Mouse (Mus musculus): ENCODE measurements around the gene Rad54l2. TPM values are rescaled to one million over a fixed set of nuclear protein-coding genes. Genes with fewer than 3 reads are reported as not detected.

Rad54l2 gene
- 10 to 100 TPM; 14.7 to 18.0 TPM for total RNA-seq (2021)

DNA sequence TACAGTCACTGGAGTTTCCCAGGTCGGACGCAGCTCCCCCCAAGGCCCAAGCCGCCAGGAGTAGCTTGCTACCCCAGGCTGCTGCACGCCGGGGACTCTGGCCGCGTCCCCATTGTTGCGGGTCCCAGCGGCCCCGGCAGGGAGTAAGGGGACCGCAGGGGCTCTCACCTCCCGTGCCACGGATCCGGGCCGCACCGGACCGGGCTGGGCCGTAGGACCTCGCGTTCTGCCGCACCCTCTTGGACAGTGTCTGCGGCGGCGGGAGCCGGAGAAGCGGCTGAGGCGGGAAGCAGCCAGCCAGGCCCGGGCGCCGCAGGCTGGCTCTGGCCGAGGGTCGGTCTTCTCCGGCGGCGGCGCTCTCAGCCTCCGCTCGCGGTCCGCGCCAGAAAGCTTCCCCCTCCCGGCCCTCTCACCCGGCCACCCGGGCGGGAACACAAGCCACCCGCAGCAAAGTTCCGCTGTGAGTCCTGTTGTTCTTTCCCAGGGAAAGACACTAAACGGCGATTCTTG lies at the start of gene Rad54l2:
Rad54l2 (minus strand) TSS at position 383 of the 510 bp plus-strand sequence.
- peak; percentile 85 for DNase-seq (ENCODE audit: low spot score in 2 of 2)
- intact Hi-C loops (cut with DNase I) = no loop called here

- intact Hi-C loops (cut with DNase I) = no loop called here
- peak; percentile 72 to 76 for DNase-seq (ENCODE audit: low spot score in 2 of 2)
Observed at GRCm38 (mm10) chr9:106822381-106823104, 33.5 kb upstream of the Rad54l2 start.

GRCm38 (mm10) chr9:106821618-106822380 lies 32.8 kb upstream of the Rad54l2 start, which contains the start of gene Dcaf1:
Dcaf1 (plus strand) TSS chr9:106821874.
- intact Hi-C loops (cut with DNase I) = loop anchor here (2.0 kb wide), 1 partner anchor 137 kb away; the partner anchor contains the start of gene Tex264
- DNase-seq (ENCODE audit: low spot score in 2 of 2) = peak; percentile 87 to 89

DNA sequence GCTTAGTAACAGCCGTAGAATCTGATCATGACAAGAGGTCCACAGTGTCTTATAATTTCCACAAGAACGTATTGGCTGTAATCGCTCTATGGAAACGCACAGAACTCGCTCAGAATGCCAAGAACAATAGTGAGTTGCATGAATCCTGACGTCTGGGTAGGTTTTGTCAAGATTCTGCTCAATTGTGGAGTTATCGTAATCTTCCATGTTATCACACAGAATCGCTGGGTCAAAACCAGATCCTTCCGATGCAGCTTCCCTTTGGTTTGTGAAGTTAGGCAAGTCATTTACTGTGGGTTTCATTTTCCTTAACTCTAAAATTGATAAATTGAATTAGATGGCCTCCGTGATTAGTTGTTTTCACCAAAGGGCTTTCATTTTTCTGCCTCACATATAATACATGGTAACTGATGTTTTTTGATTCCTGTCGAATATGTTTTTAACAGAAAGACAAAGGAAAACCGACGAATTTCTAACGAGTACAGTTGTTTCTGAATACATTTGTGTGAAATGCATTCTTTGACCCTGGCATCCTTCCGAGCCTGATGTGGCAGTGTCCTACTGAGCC lies 32.1 kb upstream of the Rad54l2 start:
- DNase-seq (ENCODE audit: low spot score in 2 of 2) = no peak
- intact Hi-C loops (cut with DNase I) = loop anchor here (2.0 kb wide), 1 partner anchor 136 kb away; the partner anchor contains the start of gene Tex264

DNA sequence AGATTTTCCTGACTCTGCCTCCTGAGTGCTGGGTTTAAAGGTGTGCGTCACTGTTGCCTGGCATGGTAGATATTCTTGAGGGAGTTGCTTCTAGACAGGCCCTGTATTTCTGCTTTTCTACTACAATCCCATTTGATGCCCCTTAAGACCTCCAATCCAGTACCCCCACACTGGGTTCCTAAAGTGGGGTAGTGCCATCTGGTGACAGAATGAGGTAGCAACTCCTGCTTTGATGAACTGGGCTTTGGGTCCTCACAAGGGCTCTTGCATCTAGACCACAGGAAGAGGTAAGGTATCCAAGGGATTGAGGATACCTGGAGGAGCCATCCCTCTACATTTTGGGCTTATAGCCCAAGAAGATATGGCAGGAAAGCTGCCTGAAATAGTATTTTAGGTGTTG lies 30.2 kb upstream of the Rad54l2 start:
- no peak for DNase-seq (ENCODE audit: low spot score in 2 of 2)
- intact Hi-C loops (cut with DNase I) = no loop called here

GRCm38 (mm10) chr9:106818191-106818590 lies 29.2 kb upstream of the Rad54l2 start:
- intact Hi-C loops (cut with DNase I) = no loop called here

DNA sequence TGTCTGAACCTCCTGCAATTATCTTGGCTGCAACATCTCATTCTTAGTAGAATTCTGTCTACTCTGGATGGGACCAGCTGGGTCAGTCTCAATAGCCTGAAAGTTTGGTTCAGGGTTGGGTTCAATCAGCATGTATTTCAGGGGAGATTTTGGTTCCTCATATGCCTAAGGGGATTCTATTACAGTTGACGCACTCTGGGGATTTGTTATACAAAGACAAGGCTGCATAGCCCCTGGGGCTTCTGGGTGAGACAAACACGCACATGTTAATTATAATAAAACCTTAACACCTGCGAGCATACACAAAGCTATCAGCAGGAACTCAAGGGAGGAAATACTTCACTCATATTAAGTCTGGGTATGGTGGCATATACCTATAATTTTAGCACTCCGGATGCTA lies 17.5 kb upstream of the Rad54l2 start:
- no peak for DNase-seq (ENCODE audit: low spot score in 2 of 2)
- intact Hi-C loops (cut with DNase I) = no loop called here

More at GRCm38 (mm10) chr9:106818191-106818590, 29.2 kb upstream of the Rad54l2 start:
- no peak for DNase-seq (ENCODE audit: low spot score in 2 of 2)

- no peak for DNase-seq (ENCODE audit: low spot score in 2 of 2)
- intact Hi-C loops (cut with DNase I) = no loop called here
Observed at GRCm38 (mm10) chr9:106790831-106791230, 1.8 kb upstream of the Rad54l2 start.

- no peak for DNase-seq (ENCODE audit: low spot score in 2 of 2)
- intact Hi-C loops (cut with DNase I) = no loop called here
Observed at GRCm38 (mm10) chr9:106789363-106789762, 369 bp upstream of the Rad54l2 start.

DNA sequence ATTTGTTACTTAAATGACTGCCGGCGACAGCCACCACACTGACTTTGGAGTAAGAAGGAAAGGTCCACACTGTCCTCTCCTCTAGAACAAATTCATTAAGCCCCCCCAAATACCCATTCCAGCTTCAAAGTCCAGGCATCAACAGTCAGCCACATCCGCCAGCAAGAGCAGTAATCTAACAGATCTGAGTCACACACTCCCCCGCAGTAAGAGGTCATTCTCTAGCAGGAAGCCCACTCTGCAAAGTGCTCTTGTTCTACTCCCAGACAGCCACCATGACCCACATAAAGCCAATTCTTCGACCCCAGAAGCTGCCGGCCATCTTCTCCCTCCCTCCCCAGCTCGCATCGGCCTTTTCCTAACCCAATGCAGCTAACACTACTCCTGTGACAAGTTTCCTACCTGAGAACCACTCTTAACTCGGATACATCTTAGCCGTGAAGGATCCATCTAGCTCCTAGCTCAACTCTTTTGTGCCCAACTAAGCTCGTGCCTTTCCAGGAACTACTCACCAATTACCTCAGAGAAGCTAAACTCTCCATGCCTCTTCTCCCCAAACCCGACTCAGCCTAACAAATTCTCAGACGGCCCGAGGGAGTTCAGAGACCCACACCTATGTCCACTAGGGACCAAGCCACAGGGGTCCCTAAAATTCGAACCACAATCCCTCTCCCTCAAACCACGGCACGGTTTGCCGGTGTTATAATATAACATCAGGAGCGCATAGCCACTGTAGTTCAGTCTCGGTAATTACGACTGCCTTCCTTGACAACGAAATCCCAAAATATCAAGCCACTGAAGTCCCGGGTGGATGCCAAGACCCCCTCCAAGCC lies 799 bp downstream of the Rad54l2 start:
- peak in 1 of 2 experiments; percentile 7 for DNase-seq (ENCODE audit: low spot score in 2 of 2)
- intact Hi-C loops (cut with DNase I) = no loop called here

GRCm38 (mm10) chr9:106785206-106785605 lies 3.8 kb downstream of the Rad54l2 start:
- no peak for DNase-seq (ENCODE audit: low spot score in 2 of 2)
- intact Hi-C loops (cut with DNase I) = no loop called here

DNA sequence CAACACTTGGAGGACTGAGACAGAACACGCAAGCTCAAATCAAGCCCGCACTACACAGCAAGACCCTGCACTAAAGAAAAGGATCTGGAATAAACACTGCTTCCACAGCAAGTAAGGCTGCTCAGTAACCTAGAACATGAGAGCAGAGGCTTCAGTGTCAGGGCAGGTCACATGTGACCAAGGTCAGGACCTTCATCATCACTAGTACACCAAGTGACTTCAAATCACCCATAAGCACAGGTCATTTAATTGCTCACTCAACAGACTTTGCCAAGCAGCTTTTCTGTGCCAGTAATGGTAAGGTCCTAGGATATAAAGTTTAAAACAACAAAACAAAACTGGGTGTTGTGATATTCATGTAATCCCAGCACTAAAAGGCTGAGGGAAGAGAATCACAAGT lies 5.4 kb downstream of the Rad54l2 start:
- no peak for DNase-seq (ENCODE audit: low spot score in 2 of 2)
- intact Hi-C loops (cut with DNase I) = no loop called here

DNA sequence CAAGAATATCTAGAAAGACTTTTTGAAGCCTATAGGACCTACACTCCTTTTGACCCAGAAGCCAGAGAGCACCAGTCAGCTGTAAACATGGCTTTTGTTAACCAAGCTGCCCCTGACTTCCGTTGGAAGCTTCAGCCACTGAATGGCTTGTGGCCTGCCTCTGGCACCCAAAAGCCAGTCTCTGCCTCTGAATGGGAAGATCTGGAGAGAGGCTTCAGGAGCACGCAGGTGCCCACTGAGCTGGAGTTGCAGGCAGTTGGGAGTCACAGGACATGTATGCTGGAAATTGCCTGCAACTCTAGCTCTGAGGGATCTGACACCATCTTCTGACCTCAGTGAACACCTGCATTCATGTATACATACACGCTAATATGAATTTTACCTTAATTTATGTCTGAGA lies 8.9 kb downstream of the Rad54l2 start:
- DNase-seq (ENCODE audit: low spot score in 2 of 2) = no peak
- intact Hi-C loops (cut with DNase I) = no loop called here

- intact Hi-C loops (cut with DNase I) = no loop called here
Observed at GRCm38 (mm10) chr9:106778319-106778718, 10.7 kb downstream of the Rad54l2 start.

DNA sequence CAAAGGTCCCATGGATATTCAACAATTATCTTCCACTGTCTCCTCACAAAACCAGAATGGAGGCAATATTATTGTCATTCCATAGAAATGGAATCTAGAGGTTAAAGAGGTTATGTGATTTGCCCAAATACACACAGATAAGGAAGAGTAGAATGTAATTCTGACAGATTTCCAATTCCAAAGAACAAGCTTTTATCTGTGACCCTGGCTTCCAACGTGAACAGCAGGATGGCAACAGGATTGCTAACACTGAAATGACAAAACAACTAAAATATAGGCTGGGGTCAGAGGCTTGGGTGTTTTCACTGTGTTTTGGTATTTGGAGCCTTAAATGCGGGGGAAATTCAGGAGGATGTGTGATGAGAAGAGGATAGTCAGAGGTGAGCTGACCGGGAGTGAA lies 11.6 kb downstream of the Rad54l2 start:
- no peak for DNase-seq (ENCODE audit: low spot score in 2 of 2)

More at GRCm38 (mm10) chr9:106778319-106778718, 10.7 kb downstream of the Rad54l2 start:
- DNase-seq (ENCODE audit: low spot score in 2 of 2) = no peak

GRCm38 (mm10) chr9:106776116-106776515 lies 12.9 kb downstream of the Rad54l2 start:
- intact Hi-C loops (cut with DNase I) = no loop called here
- DNase-seq (ENCODE audit: low spot score in 2 of 2) = no peak

More for the DNA sequence above, 11.6 kb downstream of the Rad54l2 start:
- intact Hi-C loops (cut with DNase I) = no loop called here

DNA sequence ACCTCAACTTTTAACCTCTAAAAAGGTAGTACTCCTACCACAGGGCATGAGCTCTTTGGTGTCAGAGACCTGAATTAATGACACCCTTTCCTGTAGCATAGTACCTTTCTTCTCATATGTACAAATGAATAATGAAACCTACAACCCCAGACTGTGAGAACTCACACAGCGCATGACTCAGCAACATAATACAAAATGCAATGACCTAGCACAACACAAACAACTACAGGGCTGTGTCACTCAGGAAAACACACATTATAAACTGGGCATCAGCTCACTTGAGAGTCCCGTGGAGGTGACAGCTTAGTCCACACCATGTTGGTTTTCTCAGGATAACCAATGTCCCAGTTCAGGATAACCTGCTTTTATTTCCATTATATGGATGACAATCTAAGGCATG lies 17.2 kb downstream of the Rad54l2 start:
- intact Hi-C loops (cut with DNase I) = no loop called here
- no peak for DNase-seq (ENCODE audit: low spot score in 2 of 2)

- no peak for DNase-seq (ENCODE audit: low spot score in 2 of 2)
- intact Hi-C loops (cut with DNase I) = no loop called here
Observed at GRCm38 (mm10) chr9:106770216-106770615, 18.8 kb downstream of the Rad54l2 start.

DNA sequence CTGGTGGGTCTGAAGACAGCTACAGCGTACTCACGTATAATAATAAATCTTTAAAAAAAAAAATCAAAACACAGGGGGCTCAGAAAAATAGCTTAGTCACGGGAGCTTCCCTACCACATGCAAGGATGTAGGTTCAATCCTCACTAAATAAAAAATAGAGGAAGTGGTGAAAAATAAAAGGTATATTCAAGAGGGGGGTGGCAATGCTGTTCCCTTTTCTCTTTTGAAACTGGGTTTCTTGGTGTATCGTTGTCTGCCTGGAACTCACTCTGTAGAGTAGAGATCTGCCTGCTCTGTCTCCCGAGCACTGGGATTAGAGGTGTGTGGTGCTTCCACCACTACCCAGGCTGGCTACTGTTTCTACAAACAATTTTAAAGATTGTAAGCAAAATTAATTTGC lies 19.2 kb downstream of the Rad54l2 start:
- DNase-seq (ENCODE audit: low spot score in 2 of 2) = no peak
- intact Hi-C loops (cut with DNase I) = no loop called here
